ENCODE assay signal across 11 mouse cellular contexts in the genomic region with DNA sequence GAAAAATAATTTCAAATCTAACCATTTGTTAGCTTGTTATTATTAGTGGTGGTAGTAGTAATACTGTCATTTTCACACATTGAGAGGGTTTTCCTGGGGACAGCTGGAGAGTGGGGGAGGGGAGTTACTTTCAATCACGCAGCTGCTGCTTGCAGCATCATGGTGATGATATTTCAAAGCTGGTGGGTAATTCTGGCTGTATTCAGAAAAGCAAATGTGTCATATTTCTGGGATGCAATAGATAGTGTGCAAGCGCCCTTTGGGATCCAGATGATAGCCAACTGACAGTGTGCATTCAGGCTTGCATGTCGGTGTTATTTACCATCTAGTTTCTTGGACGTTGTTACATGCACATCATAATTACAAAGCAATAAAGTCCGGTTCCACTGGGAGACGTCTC. TPM values are rescaled to one million over a fixed set of nuclear protein-coding genes. Genes with fewer than 3 reads are reported as not detected.
A peak's percentile ranks its signal among the peaks of the same experiment; 100 is the strongest.
DNase-seq lines count a peak whose midpoint lies in the region; ATAC-seq lines count a peak whose summit lies in the region.
"Had no signal": no experiment of that assay in that cellular context is flagged by ENCODE, and none has a peak within 500 bp of the region (broad histone marks: within the 10 kb centered on the region; RNA-seq: fewer than 3 reads in every experiment).

No protein-coding gene starts in this region.

- H3K27ac ChIP-seq in midbrain, embryonic 14.5 days (replicated peaks; ENCODE audit: low read depth, low read length) = peak overlapping the region; percentile 39
- H3K27ac ChIP-seq: liver, embryonic 15.5 days had no signal

- peak; percentile 10 for DNase-seq in embryo, embryonic 10.5 days (ENCODE audit: low spot score)
- no peak for DNase-seq in embryo, embryonic 10 days (ENCODE audit: low spot score)
- DNase-seq in right cerebral cortex, adult 2 months (ENCODE audit: low spot score in 2 of 2) = peak; percentile 22 to 28
- DNase-seq in right cerebral cortex, postnatal 36 days (ENCODE audit: low spot score in 2 of 2) = no peak
- peak; percentile 63 for DNase-seq in midbrain, embryonic 14.5 days
- no peak for DNase-seq in adrenal gland, postnatal 36 days
- no peak for DNase-seq in thymus, postnatal 4 days
- no peak for DNase-seq in cerebellum, adult 8-10 months
- DNase-seq: cerebellum, adult 2 months had no signal

- H3K36me3 ChIP-seq in midbrain, embryonic 14.5 days (ENCODE audit: control insufficient read depth, insufficient read depth, low read length) = no peaks in the 10 kb centered on the region
- H3K36me3 ChIP-seq: liver, embryonic 15.5 days had no signal

- WGBS in midbrain, embryonic 14.5 days = 44% methylated on average over 6 of the region's 6 CpGs

- H3K9ac ChIP-seq in midbrain, embryonic 14.5 days (replicated peaks; ENCODE audit: low read length) = no peak overlapping the region
- H3K9ac ChIP-seq: liver, embryonic 15.5 days had no signal

- H3K27me3 ChIP-seq in midbrain, embryonic 14.5 days (ENCODE audit: control insufficient read depth, insufficient read depth, low read length) = no peaks in the 10 kb centered on the region
- H3K27me3 ChIP-seq: liver, embryonic 15.5 days had no signal

- H3K4me1 ChIP-seq in midbrain, embryonic 14.5 days (ENCODE audit: control insufficient read depth, insufficient read depth, low read length) = peaks cover 31% of the 10 kb centered on the region

- no peak for ATAC-seq in midbrain, embryonic 14.5 days (ENCODE audit: low FRiP score, low TSS enrichment)
- ATAC-seq: inflammation-experienced regulatory T-cells, adult 6 months had no signal

- peak overlapping the region; percentile 31 for H3K4me2 ChIP-seq in midbrain, embryonic 14.5 days (ENCODE audit: low read length)
- H3K4me2 ChIP-seq: liver, embryonic 15.5 days had no signal

- H3K9me3 ChIP-seq in midbrain, embryonic 14.5 days (ENCODE audit: control insufficient read depth, low read length) = no peaks in the 10 kb centered on the region
- H3K9me3 ChIP-seq: liver, embryonic 15.5 days had no signal

- H3K4me3 ChIP-seq in midbrain, embryonic 14.5 days (replicated peaks; ENCODE audit: low read depth, low read length) = no peak overlapping the region; the same call in 1 of the 2 replicates
- H3K4me3 ChIP-seq: liver, embryonic 15.5 days had no signal

RNA-seq across cellular contexts. Expression of gene Rhbdd1, which starts 4.2 kb away (rescaled TPM):
- polyA plus RNA-seq in midbrain, embryonic 14.5 days (2014; fragmentation: Nextera tagmentation; extraction: Ambion mirVana) = 2.9 and 3.2 TPM in 2 replicates
- total RNA-seq in adrenal gland, postnatal 36 days (2021) = 10 to 100 TPM; 30.0 to 42.7 TPM

RNA-seq across cellular contexts. Expression of gene Irs1, which starts 29.2 kb away (rescaled TPM):
- polyA plus RNA-seq in midbrain, embryonic 14.5 days (2014; fragmentation: Nextera tagmentation; extraction: Ambion mirVana) = 5.5 and 7.9 TPM in 2 replicates
- 10 to 100 TPM; 14.8 to 16.7 TPM for total RNA-seq in adrenal gland, postnatal 36 days (2021)
- polyA plus RNA-seq: inflammation-experienced regulatory T-cells, adult 6 months had no signal

Comparison
In these comparisons a context has a peak if more than half of its experiments do, and no peak if none do; other contexts are left out.
1. DNase-seq: peak in embryo, embryonic 10.5 days (single experiment), right cerebral cortex, adult 2 months (2 of 2) and midbrain, embryonic 14.5 days (single experiment); none in embryo, embryonic 10 days (single experiment), right cerebral cortex, postnatal 36 days (0 of 2), adrenal gland, postnatal 36 days (0 of 2), thymus, postnatal 4 days (single experiment) and cerebellum, adult 8-10 months (single experiment).